Mouse (Mus musculus) urinary bladder, postnatal 14 days (tissue): ENCODE measurements around the gene Ank.
A peak's percentile ranks its signal among the peaks of the same experiment; 100 is the strongest.

Experiments
- DNase-seq: peaks from one replicate; pipeline ENCODE4 v3.0.0; 2021; ENCODE audit warnings: low spot score

Ank gene

DNA sequence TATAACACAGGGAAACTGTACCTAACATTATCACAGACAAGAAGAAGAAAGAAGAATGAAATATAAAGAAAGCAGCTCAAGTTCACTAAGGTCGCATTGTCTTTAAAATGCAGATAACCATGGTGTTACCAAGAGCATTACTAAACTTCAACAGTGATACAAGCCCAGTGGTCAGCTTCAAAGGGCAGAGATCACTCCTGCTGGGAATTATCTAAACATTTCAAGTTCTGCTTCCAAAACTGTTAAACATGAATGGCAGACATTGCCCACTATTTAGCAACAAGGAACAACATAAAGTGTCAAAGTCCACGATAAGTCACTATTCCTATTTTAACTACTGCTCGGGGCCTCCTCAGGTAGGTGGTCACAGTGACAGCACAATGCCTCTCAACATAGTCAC lies 138.1 kb downstream of the Ank start:
- no peak for DNase-seq

DNA sequence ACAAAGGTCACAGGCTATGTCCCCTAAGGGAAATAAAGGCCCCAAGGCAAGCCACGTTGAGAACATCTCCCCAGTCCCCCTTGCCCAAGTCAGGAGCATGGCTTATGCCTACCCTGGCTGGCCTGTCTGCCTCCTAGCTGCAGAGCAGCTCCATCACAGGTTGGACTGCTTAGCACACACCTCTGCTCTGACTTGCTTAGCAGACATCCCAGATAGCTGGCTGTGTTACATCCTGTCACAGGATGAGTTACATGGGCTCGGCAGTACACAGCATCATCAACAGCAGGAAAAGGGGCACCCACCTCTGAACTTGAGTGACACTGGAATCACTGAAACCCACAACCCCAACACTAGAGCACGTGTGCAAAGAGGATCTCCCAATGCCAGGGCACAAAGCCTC lies 138.8 kb downstream of the Ank start:
- DNase-seq: no peak

DNA sequence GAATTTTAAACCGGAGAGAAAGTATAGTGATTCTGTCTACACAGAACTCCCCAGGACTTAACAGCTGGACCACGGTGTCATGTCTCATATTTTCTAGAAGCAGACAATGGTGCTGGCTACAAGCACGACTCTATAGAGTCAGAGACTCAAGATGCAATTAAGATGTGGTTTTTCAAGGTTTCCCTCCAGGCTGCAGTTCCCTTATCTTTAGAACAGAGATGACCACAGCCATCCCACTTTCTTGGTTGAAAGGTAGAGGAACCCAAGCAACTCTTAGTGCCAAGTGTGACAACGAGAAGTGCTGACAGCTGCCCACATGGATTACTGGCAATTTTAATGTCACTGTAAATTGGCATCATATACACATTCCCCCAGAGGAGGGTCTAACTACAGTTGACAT lies 143.1 kb downstream of the Ank start:
- no peak for DNase-seq

DNA sequence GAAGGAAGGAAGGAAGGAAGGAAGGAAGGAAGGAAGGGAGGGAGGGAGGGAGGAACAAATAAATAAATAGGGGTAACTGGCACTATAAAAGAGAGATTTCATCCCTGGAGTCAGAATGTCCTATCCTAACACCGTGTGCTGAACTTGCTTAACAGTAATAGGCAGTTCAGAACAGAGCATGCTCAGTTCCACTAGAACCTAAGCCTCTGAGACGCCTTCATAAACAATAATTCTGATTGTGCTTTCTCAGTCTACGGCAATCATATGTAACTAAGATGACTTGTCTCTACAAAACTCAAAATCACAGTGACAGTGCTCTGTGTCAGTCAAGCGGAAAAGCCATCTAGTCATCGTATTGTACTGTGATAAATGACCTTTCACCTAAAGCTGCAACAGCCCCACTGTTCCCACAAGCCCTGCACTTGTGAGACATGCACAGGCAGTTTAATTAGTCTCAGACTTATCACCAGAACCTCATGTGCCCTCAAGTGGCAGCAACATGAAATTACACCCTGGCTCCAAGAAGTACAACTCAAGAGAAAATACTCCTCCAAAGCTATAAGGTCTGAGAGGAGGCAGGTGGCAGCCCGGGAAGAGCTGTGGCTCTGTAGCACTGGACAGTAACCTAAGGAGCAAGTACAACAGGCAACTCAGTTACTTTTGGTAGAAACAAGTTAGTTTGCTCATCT lies 146.2 kb downstream of the Ank start:
- DNase-seq: peak; percentile 65

DNA sequence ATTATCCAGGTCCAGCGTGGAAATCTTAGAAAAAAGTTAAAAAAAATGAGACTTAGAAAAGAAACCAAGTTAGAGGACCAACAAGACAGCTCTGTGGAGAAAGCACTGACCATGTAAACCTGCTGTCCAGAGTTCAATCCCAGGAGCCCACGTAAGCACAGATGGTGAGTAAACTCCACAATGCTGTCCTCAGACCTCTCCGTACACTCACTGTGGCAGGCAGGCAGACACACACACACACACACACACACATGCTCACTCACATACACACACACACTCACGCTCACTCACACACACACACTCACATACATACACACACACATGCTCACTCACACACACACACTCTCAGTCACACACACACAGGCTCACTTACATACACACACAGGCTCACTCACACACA lies 146.8 kb downstream of the Ank start:
- no peak for DNase-seq

DNA sequence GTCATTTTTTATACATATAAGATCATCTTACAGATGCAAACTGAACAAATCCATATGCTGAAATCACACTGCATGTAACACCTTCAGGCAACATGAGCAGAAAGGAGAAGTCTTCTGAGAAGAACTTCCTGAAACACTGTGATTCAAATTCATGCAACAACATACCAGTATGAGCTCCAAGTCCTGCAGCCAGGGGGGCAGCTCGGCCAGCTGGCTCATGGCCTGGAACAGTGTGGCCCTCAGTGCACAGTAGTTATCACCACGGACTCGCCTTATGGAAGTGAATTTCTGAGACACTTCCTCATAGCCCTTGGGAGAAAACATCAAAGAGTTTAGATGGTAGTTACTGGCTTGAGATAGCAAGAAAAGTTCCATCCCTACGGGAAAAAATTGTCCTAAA lies 149.7 kb downstream of the Ank start:
- DNase-seq: peak; percentile 63

DNA sequence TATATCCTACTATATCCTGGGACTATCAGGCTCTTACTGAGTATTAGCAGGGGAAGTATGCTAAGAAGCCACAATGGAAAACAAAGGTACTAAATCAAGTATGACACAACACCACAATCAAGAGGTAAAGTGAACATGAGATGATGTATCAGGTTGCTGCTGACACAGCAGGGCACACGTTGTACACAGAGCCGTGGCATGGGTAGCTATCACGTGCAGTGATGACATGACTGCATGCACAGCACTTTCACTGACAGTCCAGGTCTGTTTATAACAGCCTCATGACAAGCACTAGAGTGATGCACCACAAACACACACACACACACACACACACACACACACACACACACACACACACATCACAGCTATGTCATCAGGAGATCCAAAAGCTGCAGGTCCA lies 150.8 kb downstream of the Ank start:
- DNase-seq: no peak

DNA sequence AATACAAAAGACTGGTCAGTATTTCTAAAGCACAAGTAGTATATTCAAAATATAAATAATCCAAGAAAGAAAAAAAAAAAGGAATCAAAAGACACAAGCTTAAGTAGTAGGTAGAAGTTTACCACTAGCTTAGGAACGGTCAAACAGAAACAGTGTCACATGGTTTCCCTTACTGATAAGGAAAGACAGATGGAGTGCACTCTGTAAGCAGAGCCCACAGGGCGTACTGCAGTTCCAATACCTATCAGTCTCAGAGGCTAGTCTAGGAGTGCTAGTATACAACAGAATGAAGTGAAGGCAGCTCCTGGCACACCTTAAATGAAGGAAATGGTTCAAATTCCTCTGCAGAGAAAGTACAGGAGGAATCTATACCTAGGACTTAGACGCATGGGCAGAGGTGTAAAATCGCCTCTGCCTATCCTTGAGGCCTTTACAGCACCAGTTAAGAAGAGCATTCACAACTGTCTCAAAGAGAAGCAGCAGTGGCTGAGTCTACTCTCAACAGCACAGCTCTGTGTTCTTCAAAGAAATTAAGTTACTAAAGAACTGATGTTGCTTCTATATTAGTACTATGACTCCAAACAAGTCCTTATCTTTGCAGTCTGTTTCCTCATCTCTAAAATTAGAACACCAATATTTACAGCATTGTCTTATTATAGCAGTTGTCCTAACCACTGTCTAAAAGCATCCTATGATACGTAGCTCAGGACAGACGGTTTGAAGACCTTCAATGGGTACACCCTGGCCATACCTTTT lies 152.5 kb downstream of the Ank start:
- DNase-seq: no peak

DNA sequence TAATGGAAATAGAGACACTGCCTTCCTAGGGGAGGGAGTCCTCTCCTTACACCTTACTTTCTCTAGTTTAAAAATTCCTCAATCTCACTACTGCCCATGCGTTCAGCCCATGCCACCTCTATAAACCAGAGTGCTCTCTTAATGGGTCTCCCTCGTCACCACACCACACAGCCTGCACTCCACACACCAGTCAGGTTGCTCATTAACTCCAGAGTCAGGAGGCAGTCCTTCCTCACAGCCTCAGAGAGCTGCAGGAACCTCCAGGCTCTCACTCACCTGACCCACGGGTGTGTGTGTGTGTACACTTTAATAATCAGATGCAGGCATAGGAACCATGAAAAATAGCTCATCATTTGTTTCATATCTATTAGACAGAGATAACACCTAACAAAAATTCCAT lies 153.2 kb downstream of the Ank start:
- DNase-seq: no peak

DNA sequence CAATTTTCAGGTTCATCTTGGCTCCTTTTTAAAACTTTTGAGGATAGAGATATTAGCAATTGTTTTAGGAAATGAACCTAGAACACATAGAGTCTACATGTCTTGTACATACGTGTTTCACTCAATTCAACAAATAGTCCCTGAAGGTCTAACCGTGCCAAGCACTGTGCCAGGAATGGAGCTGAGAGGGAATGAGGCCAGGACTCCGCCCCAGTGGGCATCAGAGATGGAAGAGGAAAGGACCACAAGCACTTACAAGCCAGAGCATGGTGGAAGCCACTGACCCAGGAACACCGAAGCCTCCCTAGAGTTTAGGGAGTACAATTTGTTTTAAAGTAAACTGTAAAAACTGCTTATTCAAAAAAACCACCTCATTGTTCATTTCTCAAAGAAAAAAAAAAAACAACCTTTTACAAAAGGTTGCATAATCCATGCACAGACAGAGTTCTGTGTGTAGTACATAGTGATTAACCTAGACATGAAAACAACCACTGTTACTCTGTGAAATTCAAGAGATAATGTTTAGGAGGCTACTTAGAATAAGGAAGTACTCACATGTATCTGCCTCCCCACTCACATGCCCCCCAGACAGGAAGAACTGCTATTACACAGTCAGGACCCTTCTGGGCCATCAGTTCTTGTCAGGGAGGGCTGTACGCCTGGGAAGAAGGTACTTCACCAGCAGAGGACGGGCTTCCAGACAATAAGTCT lies 154.2 kb downstream of the Ank start:
- no peak for DNase-seq

DNA sequence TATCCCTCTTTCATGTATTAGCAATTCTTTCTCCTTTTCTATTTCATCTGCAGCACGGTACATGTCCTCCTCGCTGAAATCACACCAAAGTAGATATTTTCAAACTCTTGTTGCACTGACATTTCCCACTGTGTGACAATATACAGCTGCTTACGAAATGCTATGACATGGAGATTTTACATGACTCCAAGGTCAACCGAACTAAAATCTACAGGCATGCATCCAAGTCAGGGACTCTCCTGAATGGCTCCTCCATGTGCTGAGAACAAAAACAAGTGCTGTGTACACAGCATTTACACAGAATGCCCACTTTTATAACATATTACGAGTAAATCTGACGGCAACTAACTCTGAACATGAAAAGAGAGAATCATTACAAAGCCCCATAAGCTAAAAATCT lies 156.8 kb downstream of the Ank start:
- no peak for DNase-seq

DNA sequence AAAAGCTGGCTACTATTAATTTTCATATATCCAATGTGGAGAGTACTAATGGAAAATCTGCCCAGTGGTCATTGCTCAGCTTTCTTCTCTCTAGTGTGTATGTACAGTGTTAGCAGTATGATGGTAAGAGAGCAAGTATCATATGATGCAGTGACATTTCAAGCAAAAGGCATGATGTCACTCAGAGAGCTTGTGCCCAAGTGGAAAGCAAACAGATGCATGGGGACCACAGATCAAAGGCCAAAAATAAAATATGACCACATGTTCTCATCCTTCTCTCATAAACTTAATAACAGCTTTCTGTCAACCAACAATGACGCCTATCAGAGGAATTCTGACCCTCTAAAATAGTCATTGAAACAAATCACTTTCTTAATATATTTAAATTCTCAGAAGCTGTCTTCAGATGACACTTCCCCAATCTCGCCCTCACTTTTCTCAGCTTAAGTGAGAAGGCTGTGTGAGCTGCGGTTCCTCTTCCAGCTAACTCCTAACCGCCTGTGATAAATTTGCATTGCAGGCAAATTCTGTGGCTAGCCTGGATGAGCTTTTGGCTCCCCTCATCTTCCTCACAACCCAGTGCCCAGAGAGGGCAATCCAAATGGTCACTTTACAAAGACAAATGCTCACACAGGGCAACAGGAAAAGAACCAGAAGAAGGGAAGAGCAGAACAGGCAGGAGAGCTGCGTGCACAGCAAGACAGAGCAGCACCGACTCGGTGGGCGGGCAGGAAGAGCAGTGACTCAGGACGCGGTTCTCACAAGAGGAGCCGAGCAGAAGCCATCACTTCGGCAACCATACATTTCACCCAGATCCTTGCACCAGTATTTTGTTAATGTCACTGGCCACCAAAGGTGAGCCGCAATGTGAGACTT lies 158.8 kb downstream of the Ank start:
- DNase-seq: no peak

DNA sequence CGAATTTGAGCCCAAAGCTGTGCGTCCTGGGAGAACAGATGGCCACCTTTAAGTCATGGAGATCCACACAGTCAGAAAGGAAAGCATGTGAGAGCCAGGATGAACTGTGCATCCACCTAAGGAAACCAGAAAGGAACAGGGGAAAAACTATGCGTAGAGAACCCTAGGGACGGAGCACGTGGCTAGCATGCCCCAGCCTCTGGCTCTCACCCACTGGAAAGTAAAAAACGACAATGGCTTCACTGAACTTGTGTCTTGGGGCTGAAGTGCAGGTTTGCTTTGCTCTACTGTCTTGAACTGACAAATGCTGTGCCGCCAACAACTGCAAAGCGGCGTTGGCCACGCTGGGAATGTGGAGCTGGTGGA lies 159.4 kb downstream of the Ank start:
- no peak for DNase-seq

DNA sequence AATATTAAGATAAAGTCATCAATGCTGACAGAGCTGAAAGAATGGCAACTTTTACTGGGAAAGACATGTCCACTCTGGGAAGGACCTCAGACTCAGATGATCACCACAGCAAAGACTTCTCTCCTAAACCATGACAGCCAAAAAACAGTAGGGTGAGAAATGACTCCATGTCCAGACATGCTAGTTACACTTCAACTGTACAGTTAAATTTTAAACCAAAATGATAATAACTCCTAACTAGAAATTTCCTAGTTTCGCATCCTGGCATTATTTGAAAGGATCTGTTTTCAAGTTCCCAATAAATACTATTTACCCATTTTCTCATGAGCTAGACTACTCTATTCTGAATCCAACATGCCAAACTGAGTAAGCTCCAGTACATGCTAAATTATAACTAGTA lies 159.8 kb downstream of the Ank start:
- DNase-seq: no peak

DNA sequence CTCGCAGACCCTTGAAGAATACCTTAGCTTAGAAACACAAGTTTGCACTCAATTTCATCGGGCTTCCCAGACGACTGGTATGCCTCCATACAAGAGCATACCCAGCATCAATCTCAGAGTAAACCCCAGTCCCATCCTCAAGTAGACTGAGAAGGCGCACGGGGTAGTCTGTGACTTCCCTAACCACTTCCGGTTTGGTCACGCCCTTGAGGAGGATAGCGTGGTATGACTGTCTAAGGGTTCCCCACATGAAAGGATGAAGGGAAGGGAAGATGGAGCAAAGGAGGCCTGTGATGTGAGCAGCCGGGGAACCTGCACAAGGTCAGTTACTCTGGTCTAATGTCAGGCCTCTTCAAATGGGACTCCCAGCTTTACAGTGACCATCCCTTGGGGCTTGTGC lies 161.3 kb downstream of the Ank start:
- no peak for DNase-seq

DNA sequence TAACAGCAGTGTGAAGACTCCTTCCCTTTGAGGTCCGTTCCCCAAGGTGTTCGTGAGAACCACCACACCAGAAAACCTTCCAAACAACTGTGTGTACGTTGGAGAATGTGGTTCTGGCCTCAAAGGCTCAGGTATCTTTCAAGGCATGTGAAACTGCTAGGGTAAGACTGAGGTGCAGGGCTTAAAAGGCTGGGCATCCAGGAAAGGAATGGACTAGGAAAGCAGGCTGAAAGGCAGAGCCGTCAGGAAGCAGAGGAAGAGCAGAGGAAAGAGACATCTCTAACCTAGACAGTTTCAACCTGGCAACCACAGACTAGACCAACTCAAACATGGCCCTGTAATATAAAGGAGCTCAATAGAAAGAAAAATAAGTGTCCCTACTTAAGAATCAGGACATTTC lies 162.6 kb downstream of the Ank start:
- no peak for DNase-seq

DNA sequence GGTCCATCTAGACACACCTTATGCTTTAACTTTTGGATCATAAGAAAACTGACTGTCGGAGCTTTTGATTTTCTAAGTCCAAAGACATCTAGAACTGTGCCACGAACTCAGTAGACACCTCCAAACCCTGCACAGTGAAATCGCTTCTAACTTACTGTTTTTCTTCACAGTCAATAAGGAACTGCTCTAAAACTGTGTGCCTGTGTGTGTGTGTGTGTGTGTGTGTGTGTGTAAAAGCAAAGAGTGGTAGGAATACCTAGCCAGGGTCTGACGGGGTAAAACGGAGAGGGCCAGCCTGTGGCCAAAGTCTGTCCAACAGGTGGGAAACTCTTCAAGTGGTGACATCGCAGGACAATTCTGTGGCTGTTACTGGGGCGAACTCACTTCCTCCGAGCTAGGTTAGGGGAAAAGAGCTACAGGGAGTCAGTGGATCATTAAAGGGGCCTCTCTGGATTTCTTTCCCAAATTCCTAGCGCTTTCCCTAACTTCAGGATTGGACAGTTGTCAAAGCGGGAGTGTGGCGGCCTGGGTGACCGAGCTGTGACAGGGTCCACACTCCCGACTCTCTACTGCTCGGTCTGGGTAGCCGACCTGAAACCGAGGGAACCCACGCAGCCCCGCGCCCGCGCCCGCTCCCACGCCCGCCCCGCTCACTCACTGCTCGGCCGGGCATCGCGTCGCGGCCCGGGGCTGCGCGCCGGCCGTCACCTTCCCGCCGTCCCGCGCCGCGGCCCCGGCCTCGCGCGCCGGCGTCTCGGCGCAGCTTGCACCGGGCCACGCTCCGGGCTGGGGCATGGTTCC lies 163.5 kb downstream of the Ank start:
- DNase-seq: no peak

DNA sequence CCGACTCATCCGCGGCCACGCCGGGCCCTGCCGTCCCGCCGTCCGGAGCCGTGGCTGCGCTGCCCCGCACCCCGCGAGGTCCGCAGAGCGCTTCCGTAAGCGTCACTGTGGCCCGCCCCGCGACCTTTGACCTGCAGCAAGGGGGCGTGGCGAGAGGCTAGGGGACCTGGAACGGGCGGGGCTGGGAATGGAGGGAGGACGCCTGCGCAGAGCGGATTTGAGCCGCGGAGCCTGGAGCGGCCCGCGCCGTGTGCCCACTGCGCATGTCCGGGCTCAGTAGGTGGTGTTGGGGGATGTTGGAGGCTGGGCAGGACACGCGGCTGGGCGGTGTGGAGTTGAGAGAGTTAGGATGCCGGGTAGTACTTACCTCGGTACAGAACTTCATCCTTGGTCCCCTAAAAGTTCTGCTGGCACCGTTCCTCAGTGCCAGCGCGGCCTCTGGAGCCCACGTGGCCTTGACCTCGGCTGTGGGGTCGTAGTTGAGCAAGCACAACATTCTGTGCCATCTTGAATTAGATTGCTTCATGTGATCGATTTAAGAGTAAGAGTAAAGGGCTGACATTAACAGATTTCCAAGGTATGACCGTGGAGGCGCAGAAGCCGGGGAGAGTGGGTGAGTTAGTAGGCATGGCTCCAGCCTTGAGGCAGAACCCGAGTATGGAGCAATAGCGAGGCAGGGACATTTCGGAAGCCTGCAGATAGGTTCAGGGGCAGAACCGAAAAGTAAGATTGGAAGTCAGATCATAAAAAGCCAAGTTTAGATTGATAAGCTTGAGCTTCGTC lies 164.3 kb downstream of the Ank start, which contains the start of gene Otulin:
Gene Otulin, minus strand, starts transcription at position 93 of the 783 bp plus-strand sequence.
- DNase-seq: peak; percentile 99

DNA sequence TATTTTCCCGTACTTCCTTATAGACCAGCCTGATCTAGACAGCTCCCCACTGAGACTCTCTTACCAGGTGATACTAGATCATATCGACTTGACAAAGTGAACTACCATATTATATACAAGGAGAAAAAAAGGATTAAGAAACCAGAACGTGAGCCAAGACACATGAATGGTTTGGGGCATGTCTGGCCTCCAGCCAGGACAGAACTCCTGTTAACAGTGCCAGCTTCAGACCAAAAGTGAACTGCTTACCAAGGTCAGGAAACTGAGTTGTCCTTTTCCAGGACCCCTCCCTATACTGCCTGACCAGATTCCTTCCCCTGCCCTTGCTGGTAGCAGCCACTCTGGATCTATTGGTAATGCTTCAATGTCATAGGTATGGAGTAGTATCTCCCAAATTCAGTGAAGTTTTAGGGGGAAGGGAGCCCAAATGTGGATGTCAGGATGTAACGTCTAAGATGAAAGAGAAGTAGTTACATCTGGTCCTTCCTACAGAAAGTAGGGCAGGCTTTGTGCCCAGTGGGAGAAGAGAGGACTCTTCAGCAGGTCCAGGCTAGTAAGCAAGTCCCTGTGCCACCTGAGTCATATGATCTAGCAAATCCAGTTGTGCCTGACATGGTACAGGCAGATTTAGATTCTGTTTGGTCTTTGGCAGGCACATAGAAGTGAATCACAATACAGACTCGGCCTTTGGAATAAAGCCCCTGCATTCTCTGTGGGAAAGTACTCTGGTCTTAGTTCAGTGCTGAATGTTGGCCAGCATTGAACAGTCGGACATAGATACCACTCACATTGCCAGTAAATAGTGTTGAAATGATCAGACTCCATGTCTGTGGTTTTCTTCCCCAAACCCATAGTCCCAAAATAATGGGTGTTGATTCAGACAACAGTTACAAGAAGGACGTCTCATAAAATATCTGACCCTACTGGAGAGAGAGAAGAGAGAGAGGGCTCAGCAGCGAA lies 167.7 kb downstream of the Ank start:
- DNase-seq: peak; percentile 27
